8 mouse cellular contexts compared by ENCODE assay signal in genomic region chr6:53818732-53819661, GRCm38 (mm10). TPM values are rescaled to one million over a fixed set of nuclear protein-coding genes. Genes with fewer than 3 reads are reported as not detected.
DNase-seq lines count a peak whose midpoint lies in the region; ATAC-seq and TF ChIP-seq lines count a peak whose summit lies in the region.

No protein-coding gene starts in this region.

- H3K9me3 ChIP-seq in heart, embryonic 10.5 days: no peaks in the 10 kb centered on the region
- no peaks in the 10 kb centered on the region for H3K9me3 ChIP-seq in lung, embryonic 14.5 days (ENCODE audit: low read depth, low read length)

- H3K4me3 ChIP-seq in heart, embryonic 10.5 days: peak overlapping the region; percentile 69
- peak overlapping the region; percentile 66 for H3K4me3 ChIP-seq in lung, embryonic 14.5 days (ENCODE audit: low read depth, low read length)

- no peaks in the 10 kb centered on the region for H3K36me3 ChIP-seq in heart, embryonic 10.5 days
- peaks cover 17% of the 10 kb centered on the region for H3K36me3 ChIP-seq in lung, embryonic 14.5 days (ENCODE audit: insufficient read depth)

- H3K4me2 ChIP-seq in lung, embryonic 14.5 days: peak overlapping the region; percentile 79

- DNase-seq in layer of hippocampus, adult 11-12 months (ENCODE audit: low spot score): peak; percentile 17
- no peak for DNase-seq in layer of hippocampus, adult 9-10 months (ENCODE audit: low spot score)
- DNase-seq in embryo, embryonic 10.5 days (ENCODE audit: low spot score): peak; percentile 60
- peak; percentile 77 for DNase-seq in heart, embryonic 10.5 days (ENCODE audit: low spot score)
- DNase-seq in kidney, postnatal 10 days: peak; percentile 85
- DNase-seq in lung, embryonic 14.5 days: peak; percentile 83
- peak; percentile 49 for DNase-seq in ovary, postnatal 36 days (ENCODE audit: low spot score)

- peak; percentile 23; the same call in 1 of the 2 replicates for ATAC-seq in lung, embryonic 14.5 days (ENCODE audit: insufficient read depth)
- ATAC-seq in erythroid progenitor cell, adult 5-6 weeks (replicated peaks; ENCODE audit: low FRiP score, poor library complexity, severe bottlenecking): no peak

- peak; percentile 66 for TF ChIP-seq CTCF in lung, embryonic 14.5 days (IDR thresholded peaks at IDR 0.05; ENCODE audit: low read depth)

- peaks cover 34% of the 10 kb centered on the region for H3K4me1 ChIP-seq in heart, embryonic 10.5 days
- peaks cover 6% of the 10 kb centered on the region; the same call in 1 of the 2 replicates for H3K4me1 ChIP-seq in lung, embryonic 14.5 days (ENCODE audit: insufficient read depth)

- H3K27me3 ChIP-seq in heart, embryonic 10.5 days (ENCODE audit: insufficient read depth, poor library complexity, severe bottlenecking): peaks cover 62% of the 10 kb centered on the region
- H3K27me3 ChIP-seq in lung, embryonic 14.5 days (ENCODE audit: insufficient read depth, low read length): peaks cover 41% of the 10 kb centered on the region

- peak overlapping the region; percentile 81 for H3K27ac ChIP-seq in heart, embryonic 10.5 days
- H3K27ac ChIP-seq in lung, embryonic 14.5 days (ENCODE audit: low read depth): peak overlapping the region; percentile 98

- 4% methylated on average over 52 of the region's 52 CpGs for WGBS in heart, embryonic 10.5 days
- WGBS in lung, embryonic 14.5 days: 1% methylated on average over 52 of the region's 52 CpGs

- peak overlapping the region; percentile 76 for H3K9ac ChIP-seq in lung, embryonic 14.5 days

RNA-seq across cellular contexts. Expression of gene Tril, which starts 1.6 kb away (rescaled TPM):
- 7.5 and 15.3 TPM in 2 replicates for polyA plus RNA-seq in heart, embryonic 10.5 days (2016; fragmentation: Nextera tagmentation; extraction: Ambion mirVana)
- 59.3 and 66.6 TPM in 2 replicates for polyA plus RNA-seq in lung, embryonic 14.5 days (2014; fragmentation: Nextera tagmentation; extraction: Ambion mirVana)
- total RNA-seq in erythroid progenitor cell, adult 5-6 weeks (2015; ENCODE audit: low replicate concordance): not detected in 2 replicates
- total RNA-seq in erythroid progenitor cell, adult 5-6 weeks (2017; ENCODE audit: low replicate concordance): not detected in 2 replicates
